Mouse (Mus musculus): ENCODE measurements at regions not wholly inside any gene's neighbourhood (a gene's known extent, or its start where the extent isn't known, plus 50 kb on each side); places are given as distances from the start of the nearest gene placed in this dataset.
"Not testable (repeated sequence)": the region's sequence is repeated elsewhere in the genome, so short reads cannot be mapped to it uniquely, and the experiment has no call there.

DNA sequence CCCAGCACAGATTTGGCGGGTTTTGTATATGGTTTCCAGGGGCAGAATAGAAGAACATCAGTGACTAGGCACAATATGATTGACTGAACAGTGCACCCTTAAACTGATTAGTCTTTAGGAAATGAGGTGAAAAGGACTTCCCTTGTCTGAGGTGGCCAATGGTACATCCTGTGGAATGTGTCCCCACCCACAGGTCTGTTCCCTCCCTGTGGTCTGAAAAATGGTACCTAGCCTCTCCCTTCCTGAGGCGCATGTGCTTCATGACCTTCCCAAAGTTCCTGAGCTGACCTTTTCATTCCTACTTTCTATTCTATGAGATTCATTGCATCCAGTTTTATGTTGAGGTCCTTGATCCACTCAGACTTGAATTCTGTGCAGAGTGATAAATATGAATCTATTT lies 76.0 kb downstream of the Zfp97 start:
- DNase-seq: not testable (repeated sequence)

DNA sequence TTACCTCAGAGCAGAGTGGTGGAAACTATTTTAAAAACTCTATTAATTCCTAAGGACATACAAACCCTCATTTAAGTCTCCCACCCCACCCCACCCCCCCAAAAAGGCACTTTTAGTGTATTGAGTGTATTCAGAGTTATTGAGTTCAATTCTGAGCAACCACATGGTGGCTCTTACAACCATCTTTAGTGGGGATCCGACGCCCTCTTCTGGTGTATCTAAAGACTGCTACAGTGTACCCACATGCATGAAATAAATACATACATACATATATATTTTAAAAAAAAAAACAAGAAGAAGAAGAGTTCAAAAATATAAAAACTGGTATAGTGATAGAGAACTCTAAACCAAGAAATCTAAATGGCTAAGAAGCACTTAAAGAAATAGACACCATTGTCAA lies 107.9 kb downstream of the Zfp97 start:
- no peak for DNase-seq

DNA sequence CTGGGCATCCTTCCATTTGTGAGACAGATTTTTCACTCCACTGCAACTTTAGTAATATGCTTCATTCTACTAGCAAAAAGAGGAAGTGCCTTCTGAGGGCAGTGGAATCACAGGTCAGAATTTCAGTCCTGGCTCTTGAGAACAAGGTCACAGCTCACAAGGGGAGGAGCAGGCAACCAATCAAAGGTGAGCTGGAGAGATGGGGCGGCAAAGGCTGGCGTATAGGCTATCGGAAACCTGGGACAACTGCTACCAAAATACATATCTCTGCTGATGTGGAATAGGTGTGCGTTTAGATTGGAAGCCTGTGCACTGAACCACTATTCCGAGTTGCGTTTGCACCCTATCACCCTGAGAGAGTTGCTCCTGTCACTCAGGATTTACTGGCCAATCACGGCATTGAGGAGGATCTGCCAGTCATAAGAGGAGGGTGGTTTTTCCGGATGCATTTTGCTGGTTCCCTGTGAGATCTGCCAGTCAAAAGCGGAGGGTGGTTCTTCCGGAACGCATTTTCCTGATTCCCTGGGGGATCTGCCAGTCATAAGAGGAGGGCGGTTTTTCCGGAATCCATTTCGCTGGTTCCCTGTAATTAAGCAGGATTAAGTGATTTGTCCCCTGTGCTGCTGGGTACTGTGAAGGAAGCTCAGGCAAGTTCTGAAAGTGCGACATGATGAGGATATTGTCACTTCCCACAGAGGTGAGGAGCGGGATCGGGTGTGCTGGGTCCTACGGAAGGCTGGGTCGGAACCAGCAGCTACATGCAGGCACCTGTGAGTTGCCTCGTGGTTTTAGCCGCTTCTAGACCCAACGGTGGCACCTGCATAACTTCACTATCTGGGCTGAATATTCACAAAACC lies 113.3 kb downstream of the Zfp97 start:
- peak; percentile 85 to 91 for DNase-seq

DNA sequence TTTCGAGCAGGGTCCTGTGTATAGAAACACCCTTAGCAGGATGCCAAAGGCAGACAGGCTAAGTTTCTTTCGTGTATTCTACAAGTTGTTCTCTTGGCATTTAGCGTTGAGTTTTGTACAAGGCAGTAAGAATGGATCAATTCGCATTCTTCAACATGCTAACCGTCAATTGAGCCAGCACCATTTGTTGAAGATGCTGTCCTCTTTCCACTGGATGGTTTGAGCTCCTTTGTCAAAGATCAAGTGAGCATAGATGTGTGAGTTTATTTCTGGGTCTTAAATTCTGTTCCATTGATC lies 113.9 kb downstream of the Zfp97 start:
- not testable (repeated sequence) for DNase-seq

All from kidney, postnatal 4 days (tissue).